ENCODE assay signal across 11 mouse cellular contexts in the genomic region with DNA sequence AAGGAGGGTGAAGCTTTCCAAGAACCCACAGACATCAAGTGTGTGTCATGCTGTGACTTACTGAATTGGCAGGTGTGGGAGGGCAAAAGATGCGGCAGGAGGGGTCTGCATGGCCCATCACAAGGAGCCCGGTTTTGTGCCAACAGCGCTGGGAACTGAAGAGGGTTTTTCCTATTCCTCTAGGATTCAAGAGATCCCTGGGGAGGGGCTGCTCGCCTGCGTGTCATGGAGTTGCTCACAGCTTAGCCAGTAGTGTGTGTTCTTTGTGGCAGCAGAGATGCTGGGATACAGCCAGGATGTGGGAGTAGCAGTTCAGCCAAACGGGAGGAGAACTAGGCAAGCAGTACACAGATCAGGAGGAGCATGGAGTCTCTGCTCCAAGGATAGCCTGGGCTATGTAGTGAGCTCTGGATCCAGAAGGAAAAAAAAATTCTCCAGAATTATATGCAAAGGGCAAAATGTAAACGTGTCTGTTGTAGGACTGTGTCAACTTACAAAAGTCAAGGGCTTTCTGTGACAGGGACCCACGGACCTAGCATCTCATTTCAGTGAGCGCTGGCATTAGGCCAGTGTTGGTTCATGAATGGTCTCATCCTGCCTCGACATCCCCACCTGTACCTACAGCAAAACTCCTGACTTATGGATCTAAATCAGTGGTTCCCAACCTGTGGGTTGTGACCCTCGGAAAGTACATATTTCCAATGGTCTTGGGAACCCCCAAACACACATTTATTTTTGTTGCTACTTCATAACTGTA. TPM values are rescaled to one million over a fixed set of nuclear protein-coding genes. Genes with fewer than 3 reads are reported as not detected.
DNase-seq lines count a peak whose midpoint lies in the region.
"Had no signal": no experiment of that assay in that cellular context is flagged by ENCODE, and none has a peak within 500 bp of the region (broad histone marks: within the 10 kb centered on the region; RNA-seq: fewer than 3 reads in every experiment).

No protein-coding gene starts in this region.

- intact Hi-C loops in left cerebral cortex, postnatal 25 days (cut with DNase I), result loop anchor here (2.0 to 10.0 kb wide), 4 partner anchors 47 to 534 kb away; no protein-coding TSS in a partner anchor

- peak; percentile 40 for DNase-seq in cerebellum, adult 11 months
- no peak for DNase-seq in cerebellum, adult 8-10 months
- peak; percentile 13 to 43 for DNase-seq in kidney, postnatal 4 days
- DNase-seq in kidney, adult 9 months, result no peak
- DNase-seq in cerebellum, postnatal 25 days, result peak; percentile 66 to 73
- DNase-seq in left cerebral cortex, postnatal 25 days (ENCODE audit: low spot score in 2 of 2), result peak; percentile 64 to 90
- DNase-seq in thymus, postnatal 4 days, result no peak
- DNase-seq in embryo, embryonic 11 days, result no peak
- DNase-seq: kidney, adult 2 months; liver had no signal

RNA-seq across cellular contexts. Expression of gene Rcvrn, which starts 46.3 kb away (rescaled TPM):
- 1 to 10 TPM; 1.1 TPM for total RNA-seq in left cerebral cortex, postnatal 25 days (2021)
- total RNA-seq: MEL had no signal

Comparison
In these comparisons a context has a peak if more than half of its experiments do, and no peak if none do; other contexts are left out.
1. DNase-seq: peak in cerebellum, adult 11 months (single experiment), kidney, postnatal 4 days (2 of 2), cerebellum, postnatal 25 days (2 of 2) and left cerebral cortex, postnatal 25 days (2 of 2); none in cerebellum, adult 8-10 months (single experiment), kidney, adult 9 months (single experiment), thymus, postnatal 4 days (single experiment) and embryo, embryonic 11 days (single experiment).